Mouse (Mus musculus): Measurements from ENCODE around the gene Ptpn3. TPM values are rescaled to one million over a fixed set of nuclear protein-coding genes. Genes with fewer than 3 reads are reported as not detected.

Ptpn3 gene
- polyA plus RNA-seq, 1 experiment: 1.1 TPM

GRCm38 (mm10) chr4:57191543-57192283 is 109.9 kb downstream of the Ptpn3 start:
- 71% methylated on average over 9 of the region's 9 CpGs for WGBS
- Histone ChIP-seq H3K4me1 (ENCODE audit: control insufficient read depth, insufficient read depth, insufficient read length) (no peaks in the 10 kb centered on the region), H3K36me3 (ENCODE audit: control insufficient read depth, insufficient read depth, low read length) (no peaks in the 10 kb centered on the region), H3K27me3 (ENCODE audit: control insufficient read depth, insufficient read depth, low read length) (no peaks in the 10 kb centered on the region), H3K4me3 (ENCODE audit: extremely low read depth, insufficient read depth, insufficient read length) (no peak overlapping the region), H3K27ac (ENCODE audit: insufficient read depth, low read length) (no peak overlapping the region)
- DNase-seq (ENCODE audit: low read depth in 1 of 2, low spot score in 2 of 2): no peak
- TF ChIP-seq CTCF (IDR thresholded peaks at IDR 0.05; ENCODE audit: extremely low read depth, insufficient read depth, insufficient read length, insufficient replicate concordance): no peak
- TF ChIP-seq POLR2A (IDR thresholded peaks at IDR 0.05; ENCODE audit: low read depth, low read length): no peak

DNA sequence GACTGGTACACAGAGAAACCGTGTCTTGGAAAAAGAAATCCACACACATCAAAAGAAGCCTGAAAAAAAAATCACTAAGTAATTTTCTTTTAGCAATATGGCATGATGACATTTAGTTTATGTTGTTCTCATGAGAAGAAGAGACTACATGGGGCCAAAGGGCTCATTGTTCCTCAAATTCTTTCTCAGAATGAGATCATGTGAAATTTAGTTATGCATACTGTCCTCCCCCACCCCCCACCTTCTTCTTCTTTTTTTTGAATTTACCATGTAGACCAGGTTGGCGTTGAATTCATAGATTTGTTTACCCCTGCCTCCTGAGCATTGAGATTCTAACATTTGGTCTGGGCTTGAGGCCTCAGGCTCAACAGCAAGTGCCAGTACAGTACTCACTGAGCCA is 111.8 kb downstream of the Ptpn3 start:
- DNase-seq (ENCODE audit: low read depth in 1 of 2, low spot score in 2 of 2): no peak
- Histone ChIP-seq H3K4me1 (ENCODE audit: control insufficient read depth, insufficient read depth, insufficient read length) (no peaks in the 10 kb centered on the region), H3K36me3 (ENCODE audit: control insufficient read depth, insufficient read depth, low read length) (no peaks in the 10 kb centered on the region), H3K27ac (ENCODE audit: insufficient read depth, low read length) (no peak overlapping the region), H3K27me3 (ENCODE audit: control insufficient read depth, insufficient read depth, low read length) (no peaks in the 10 kb centered on the region), H3K4me3 (ENCODE audit: extremely low read depth, insufficient read depth, insufficient read length) (no peak overlapping the region)
- no peak for TF ChIP-seq POLR2A (IDR thresholded peaks at IDR 0.05; ENCODE audit: low read depth, low read length)
- WGBS: 87% methylated on average over 2 of the region's 2 CpGs

- Histone ChIP-seq H3K27ac (ENCODE audit: insufficient read depth, low read length) (no peak overlapping the region), H3K4me3 (ENCODE audit: extremely low read depth, insufficient read depth, insufficient read length) (no peak overlapping the region), H3K27me3 (ENCODE audit: control insufficient read depth, insufficient read depth, low read length) (no peaks in the 10 kb centered on the region), H3K4me1 (ENCODE audit: control insufficient read depth, insufficient read depth, insufficient read length) (no peaks in the 10 kb centered on the region), H3K36me3 (ENCODE audit: control insufficient read depth, insufficient read depth, low read length) (no peaks in the 10 kb centered on the region)
- WGBS: 26% methylated on average over 6 of the region's 6 CpGs
- DNase-seq (ENCODE audit: low read depth in 1 of 2, low spot score in 2 of 2): no peak
- no peak for TF ChIP-seq CTCF (IDR thresholded peaks at IDR 0.05; ENCODE audit: extremely low read depth, insufficient read depth, insufficient read length, insufficient replicate concordance)
- no peak for TF ChIP-seq POLR2A (IDR thresholded peaks at IDR 0.05; ENCODE audit: low read depth, low read length)
Observed at GRCm38 (mm10) chr4:57186035-57186434, 115.6 kb downstream of the Ptpn3 start.

- H3K27ac ChIP-seq (ENCODE audit: insufficient read depth, low read length): no peak overlapping the region
- WGBS: 95% methylated on average over 8 of the region's 8 CpGs
- no peaks in the 10 kb centered on the region for H3K27me3 ChIP-seq (ENCODE audit: control insufficient read depth, insufficient read depth, low read length)
- TF ChIP-seq POLR2A (IDR thresholded peaks at IDR 0.05; ENCODE audit: low read depth, low read length) (no peak), CTCF (IDR thresholded peaks at IDR 0.05; ENCODE audit: extremely low read depth, insufficient read depth, insufficient read length, insufficient replicate concordance) (no peak)
- no peak overlapping the region for H3K4me3 ChIP-seq (ENCODE audit: extremely low read depth, insufficient read depth, insufficient read length)
- no peaks in the 10 kb centered on the region for H3K4me1 ChIP-seq (ENCODE audit: control insufficient read depth, insufficient read depth, insufficient read length)
- H3K36me3 ChIP-seq (ENCODE audit: control insufficient read depth, insufficient read depth, low read length): no peaks in the 10 kb centered on the region
- no peak for DNase-seq (ENCODE audit: low read depth in 1 of 2, low spot score in 2 of 2)
Observed at GRCm38 (mm10) chr4:57185462-57185861, 116.2 kb downstream of the Ptpn3 start.

GRCm38 (mm10) chr4:57183493-57183892 is 118.1 kb downstream of the Ptpn3 start:
- WGBS: 86% methylated on average over 4 of the region's 4 CpGs
- Histone ChIP-seq H3K4me3 (ENCODE audit: extremely low read depth, insufficient read depth, insufficient read length) (no peak overlapping the region), H3K27me3 (ENCODE audit: control insufficient read depth, insufficient read depth, low read length) (no peaks in the 10 kb centered on the region), H3K36me3 (ENCODE audit: control insufficient read depth, insufficient read depth, low read length) (no peaks in the 10 kb centered on the region), H3K4me1 (ENCODE audit: control insufficient read depth, insufficient read depth, insufficient read length) (no peaks in the 10 kb centered on the region), H3K27ac (ENCODE audit: insufficient read depth, low read length) (no peak overlapping the region)
- TF ChIP-seq POLR2A (IDR thresholded peaks at IDR 0.05; ENCODE audit: low read depth, low read length): no peak
- TF ChIP-seq CTCF (IDR thresholded peaks at IDR 0.05; ENCODE audit: extremely low read depth, insufficient read depth, insufficient read length, insufficient replicate concordance): no peak
- no peak for DNase-seq (ENCODE audit: low read depth in 1 of 2, low spot score in 2 of 2)

- Histone ChIP-seq H3K4me3 (ENCODE audit: extremely low read depth, insufficient read depth, insufficient read length) (no peak overlapping the region), H3K36me3 (ENCODE audit: control insufficient read depth, insufficient read depth, low read length) (no peaks in the 10 kb centered on the region), H3K4me1 (ENCODE audit: control insufficient read depth, insufficient read depth, insufficient read length) (no peaks in the 10 kb centered on the region), H3K27ac (ENCODE audit: insufficient read depth, low read length) (no peak overlapping the region), H3K27me3 (ENCODE audit: control insufficient read depth, insufficient read depth, low read length) (no peaks in the 10 kb centered on the region)
- 75% methylated on average over 1 of the region's 1 CpGs for WGBS
- DNase-seq (ENCODE audit: low read depth in 1 of 2, low spot score in 2 of 2): no peak
- TF ChIP-seq POLR2A (IDR thresholded peaks at IDR 0.05; ENCODE audit: low read depth, low read length): no peak
- TF ChIP-seq CTCF (IDR thresholded peaks at IDR 0.05; ENCODE audit: extremely low read depth, insufficient read depth, insufficient read length, insufficient replicate concordance): no peak
Observed at GRCm38 (mm10) chr4:57181538-57181937, 120.1 kb downstream of the Ptpn3 start.

DNA sequence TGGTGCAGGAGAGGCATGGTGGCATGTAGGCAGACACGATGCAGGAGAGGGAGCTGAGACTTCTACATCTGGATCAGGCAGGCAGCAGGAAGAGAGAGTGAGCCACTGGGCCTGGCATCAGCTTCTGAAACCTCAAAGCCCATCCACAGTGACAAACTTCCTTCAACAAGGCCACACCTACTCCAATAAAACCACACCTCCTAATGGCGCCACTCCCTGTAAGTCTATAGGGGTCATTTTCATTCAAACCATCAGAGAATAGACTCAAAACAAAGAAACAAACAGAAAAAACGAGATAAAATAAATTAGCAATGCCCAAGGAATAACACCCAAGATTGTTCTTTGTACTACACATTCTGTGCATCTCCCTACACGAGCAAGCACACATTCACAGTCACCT is 122.8 kb downstream of the Ptpn3 start:
- Histone ChIP-seq H3K4me3 (ENCODE audit: extremely low read depth, insufficient read depth, insufficient read length) (no peak overlapping the region), H3K4me1 (ENCODE audit: control insufficient read depth, insufficient read depth, insufficient read length) (no peaks in the 10 kb centered on the region), H3K27me3 (ENCODE audit: control insufficient read depth, insufficient read depth, low read length) (no peaks in the 10 kb centered on the region), H3K36me3 (ENCODE audit: control insufficient read depth, insufficient read depth, low read length) (no peaks in the 10 kb centered on the region), H3K27ac (ENCODE audit: insufficient read depth, low read length) (no peak overlapping the region)
- TF ChIP-seq POLR2A (IDR thresholded peaks at IDR 0.05; ENCODE audit: low read depth, low read length): no peak
- no peak for TF ChIP-seq CTCF (IDR thresholded peaks at IDR 0.05; ENCODE audit: extremely low read depth, insufficient read depth, insufficient read length, insufficient replicate concordance)
- DNase-seq (ENCODE audit: low read depth in 1 of 2, low spot score in 2 of 2): no peak
- WGBS: 81% methylated on average over 4 of the region's 4 CpGs

All from spleen, adult 2 months (tissue).